Mouse (Mus musculus): ENCODE measurements around the gene H2-Q2.
"Not testable (repeated sequence)": the region's sequence is repeated elsewhere in the genome, so short reads cannot be mapped to it uniquely, and the experiment has no call there.

H2-Q2 gene

DNA sequence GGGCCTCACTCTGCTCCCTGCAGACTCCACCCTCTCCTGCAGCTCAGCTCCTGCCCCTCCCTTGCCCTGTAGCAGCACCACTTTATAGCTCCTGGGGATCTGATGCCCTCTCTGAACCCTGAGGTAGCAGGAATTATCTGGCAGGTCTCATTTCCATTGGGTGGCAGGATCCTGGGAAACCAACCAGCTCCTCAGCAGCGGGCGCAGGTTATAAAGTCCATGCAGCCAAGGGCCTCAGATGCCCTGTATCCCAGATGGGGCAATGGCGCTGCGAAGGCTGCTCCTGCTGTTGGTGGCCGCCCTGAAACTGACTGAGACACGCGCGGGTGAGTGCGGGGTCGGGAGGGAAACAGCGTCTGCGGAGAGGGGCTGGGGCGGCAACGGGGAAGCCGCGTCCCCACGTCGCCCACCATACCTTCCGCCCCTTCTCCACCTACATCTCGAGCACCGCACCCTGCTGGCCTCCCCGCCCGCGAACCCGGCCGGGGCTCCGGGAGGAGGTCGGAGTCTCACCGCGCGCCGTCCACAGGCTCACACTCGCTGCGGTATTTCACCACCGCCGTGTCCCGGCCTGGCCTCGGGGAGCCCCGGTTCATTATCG, at the start of gene H2-Q2:
TSS of gene H2-Q2 (plus strand) at position 172 of the 601 bp plus-strand sequence.
- peak; percentile 40 to 42 for DNase-seq

DNA sequence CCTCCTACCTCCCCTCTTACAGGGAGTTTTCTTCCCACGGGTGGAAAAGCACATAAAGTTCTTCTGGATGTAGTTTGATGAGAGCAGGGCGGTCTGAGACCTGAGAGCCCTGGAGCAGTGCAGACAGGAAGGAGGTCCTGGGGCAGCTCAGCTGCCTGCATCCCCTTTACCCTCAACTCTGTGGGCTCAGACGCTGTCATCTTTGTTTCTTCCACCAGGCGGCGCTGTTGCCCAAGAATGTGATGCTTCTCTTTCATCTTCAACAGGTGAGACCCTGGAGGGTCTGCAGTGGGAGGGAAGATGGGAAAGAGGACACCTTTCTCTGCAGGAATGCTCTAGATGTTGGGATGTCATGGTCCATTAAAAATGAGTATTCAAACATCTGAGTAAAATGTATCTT, 46.2 kb upstream of the H2-Q2 start:
- peak; percentile 90 to 91 for DNase-seq

DNA sequence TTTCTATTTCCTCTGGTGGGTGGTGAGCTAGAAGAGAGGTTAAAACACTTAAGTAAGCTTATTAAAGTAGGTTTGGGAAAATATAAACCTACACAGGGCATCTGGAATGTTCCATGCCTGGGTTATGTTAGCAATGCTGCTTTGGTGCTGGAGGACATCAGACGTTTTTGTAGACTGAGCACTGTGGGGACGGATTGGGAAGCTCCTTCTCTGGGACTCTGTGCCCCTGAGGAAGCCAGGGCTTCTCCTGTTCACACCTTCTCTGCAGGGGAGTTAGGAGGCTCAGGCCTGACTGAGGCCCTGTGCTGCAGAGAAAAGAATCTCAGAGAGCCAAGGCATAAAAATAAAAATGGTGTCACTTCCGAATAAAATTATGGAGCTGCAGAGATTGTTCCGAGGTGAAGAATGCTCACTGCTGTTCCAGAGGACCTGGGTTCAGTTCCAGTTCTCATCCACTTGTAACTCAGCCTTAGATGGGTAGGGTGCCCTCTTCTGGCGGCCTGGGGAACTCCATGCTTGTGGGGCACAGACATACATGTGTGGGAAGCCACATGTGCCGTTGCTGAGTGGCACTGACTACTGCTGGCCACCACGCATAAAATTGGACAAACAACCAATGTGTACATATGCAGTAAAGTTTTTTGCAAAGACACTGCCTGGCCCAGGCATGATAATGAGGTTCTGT, 41.6 kb upstream of the H2-Q2 start:
- DNase-seq = peak; percentile 68 to 71

DNA sequence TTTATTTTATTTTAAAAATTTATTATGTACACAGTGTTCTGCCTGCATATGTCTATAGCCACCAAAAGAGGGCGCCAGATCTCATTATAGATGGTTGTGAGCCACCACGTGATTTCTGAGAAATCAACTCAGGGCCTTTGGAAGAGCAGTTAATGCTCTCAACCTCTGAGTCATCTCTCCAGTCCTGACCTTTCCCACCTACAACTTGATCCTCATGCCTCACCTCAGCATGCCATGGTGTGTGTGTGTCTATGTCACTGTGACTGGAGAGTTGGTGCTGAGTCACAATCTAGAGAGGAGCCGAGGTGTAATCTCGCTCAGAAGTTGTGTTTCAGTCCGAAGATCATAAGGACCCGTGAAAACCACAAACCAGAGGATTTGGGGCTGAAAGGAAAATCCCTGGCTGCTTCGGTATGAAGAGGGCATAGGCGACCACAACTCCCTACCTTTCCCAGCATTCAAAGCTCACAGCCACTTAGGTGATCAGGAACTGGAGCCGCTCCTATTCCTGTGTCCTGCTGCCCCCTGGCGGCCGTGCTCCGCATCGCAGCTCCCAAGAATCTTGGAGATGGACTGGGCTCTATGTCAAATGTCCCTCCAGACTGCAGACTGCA, 40.3 kb upstream of the H2-Q2 start:
- DNase-seq = peak; percentile 97

DNA sequence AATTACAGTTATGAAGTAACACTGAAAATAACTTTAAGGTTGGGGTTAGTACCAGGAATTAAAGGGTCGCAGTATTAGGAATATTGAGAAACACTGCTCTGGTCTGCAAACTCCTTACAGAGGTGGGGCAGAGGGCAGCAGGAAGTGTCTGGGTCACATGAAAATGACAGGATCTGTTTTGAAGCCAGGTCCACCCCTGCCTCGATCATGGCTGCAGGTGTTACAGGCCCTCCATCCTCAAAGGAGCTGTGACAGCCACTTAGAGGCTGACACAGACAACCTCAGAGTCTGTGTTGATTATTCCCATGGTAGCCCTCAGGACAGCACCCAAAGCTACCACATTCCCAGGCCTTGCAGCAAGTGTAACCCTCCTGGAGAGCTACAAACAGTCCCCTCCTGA, 38.8 kb upstream of the H2-Q2 start:
- no peak for DNase-seq

DNA sequence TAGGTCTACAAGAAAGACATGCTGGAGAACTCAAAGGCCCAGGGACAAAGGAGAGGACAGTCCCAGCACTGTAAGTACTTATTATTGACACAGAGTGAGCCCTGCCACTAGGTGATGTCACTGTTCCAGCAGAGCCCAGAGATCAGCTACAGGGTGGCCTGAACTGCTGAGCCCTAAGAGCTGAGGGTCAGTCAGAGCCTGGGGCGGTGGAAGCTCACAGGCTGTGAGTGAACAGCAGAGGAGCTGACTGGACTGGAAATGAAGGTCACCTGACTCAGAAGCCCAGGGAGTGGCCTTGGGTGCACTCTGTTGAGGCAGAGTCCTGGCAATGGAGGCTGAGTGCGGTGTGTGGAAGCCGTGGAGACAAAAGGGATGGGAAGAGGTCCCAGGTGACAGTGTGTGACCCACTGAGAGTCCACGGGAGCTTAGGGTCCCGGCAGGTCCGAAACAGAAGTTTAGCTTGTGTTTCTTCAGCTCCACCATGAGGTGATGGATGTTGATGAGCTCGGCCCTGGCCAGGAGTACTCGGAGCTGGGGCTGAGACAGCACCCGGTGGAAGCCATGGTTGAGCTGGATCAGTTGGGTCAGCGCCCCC, 38.2 kb upstream of the H2-Q2 start:
- no peak for DNase-seq

DNA sequence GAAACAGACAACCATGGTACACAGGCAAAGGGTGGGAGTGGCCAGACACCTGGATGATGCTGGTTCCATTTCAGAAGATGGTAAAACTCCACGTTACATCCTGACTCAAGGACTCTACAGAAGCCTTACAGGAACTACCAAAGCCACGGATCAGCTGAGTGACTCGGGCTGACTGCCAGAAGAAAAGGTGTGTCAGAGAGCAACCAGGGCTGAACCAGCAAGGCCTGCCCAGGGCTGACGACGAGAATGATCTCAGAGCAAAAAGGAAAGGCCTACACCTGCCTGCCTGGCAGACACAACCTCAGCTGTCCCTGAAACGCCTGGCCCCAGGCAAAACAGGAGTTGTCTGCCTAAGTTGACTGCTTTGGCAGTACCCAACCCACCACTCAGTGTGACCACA, 37.6 kb upstream of the H2-Q2 start:
- DNase-seq = no peak

DNA sequence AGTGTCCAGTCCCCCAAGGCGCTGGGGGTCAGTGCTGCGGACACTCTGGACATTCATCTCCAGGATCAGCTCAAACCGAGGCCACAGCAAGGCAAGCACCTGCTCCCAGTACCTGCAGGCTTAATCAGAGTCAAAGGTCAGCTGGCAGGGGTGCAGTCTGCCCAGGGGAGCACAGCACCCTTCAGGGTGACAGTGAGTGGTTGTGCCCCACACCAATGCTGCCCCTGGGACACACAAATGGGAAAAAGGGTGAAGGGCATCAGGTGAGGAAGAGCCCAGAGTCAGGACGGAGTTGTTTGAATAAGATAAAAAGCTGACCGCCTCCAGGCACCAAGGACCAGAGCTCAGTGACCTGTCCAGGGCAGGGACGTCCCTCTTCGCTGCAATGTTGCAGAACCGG, 37.1 kb upstream of the H2-Q2 start:
- DNase-seq = not testable (repeated sequence)

DNA sequence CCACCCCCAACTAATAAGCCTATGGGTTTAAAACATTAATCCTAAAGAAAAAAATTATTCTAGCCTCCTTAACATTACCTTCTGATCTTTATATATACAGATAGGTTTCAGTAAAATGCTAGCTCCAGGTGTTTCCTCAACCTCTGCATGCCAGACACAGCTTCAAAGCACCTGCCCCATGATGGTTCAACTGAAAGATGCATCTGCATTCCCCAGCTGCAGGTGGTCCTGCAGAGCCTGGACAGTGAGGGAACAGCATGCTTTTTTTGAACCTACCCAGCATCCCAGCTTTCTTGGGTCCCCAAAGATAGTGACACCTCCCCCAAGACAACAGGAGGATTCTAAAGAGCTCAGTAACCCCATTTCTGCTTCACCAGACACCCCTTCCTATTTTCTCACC, 23.4 kb upstream of the H2-Q2 start:
- DNase-seq = no peak

DNA sequence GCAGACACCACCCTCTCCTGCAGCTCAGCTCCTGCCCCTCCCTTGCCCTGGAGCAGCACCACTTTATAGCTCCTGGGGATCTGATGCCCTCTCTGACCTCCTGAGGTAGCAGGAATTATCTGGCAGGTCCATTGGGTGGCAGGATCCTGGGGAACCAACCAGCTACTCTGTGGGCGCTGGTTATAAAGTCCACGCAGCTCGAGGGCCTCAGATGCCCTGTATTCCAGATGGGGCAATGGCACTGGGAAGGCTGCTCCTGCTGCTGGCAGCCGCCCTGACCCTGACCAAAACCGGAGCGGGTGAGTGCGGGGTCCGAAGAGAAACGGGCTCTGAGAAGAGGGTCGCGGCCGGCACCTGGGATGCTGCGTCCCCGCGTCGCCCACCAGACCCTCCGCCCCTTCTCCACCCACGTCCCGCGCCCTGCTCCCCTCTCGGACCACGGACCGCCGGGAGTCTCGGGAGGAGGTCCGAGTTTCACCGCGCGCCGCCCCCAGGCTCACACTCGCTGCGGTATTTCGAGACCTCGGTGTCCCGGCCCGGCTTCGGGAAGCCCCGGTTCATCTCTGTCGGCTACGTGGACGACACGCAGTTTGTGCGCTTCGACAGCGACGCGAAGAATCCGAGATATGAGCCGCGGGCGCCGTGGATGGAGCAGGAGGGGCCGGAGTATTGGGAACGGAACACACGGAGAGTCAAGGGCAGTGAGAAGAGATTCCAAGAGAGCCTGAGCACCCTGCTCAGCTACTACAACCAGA, 21.5 kb upstream of the H2-Q2 start, which contains the start of gene H2-Q1:
TSS of gene H2-Q1 (plus strand) at position 79 of the 755 bp plus-strand sequence.
- DNase-seq = no peak

DNA sequence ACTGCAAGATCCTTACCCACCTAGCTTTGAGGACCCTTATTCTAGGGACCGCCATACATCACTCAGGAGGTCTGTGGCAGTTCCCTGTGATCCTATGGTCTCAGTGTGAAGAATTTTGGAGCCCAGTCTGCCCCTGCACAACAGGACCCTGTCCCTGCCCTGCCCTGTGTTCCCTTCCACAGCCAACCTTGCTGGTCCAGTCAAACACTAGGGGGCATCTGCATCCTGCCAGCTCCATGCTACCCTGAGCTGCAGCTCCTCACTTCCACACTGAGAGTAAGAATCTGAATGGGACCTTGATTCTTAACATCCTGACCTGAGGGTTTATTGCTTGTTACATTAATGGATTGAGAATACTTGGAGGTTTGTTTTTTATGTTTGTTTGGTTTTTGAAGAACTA, 16.9 kb upstream of the H2-Q2 start:
- not testable (repeated sequence) for DNase-seq

DNA sequence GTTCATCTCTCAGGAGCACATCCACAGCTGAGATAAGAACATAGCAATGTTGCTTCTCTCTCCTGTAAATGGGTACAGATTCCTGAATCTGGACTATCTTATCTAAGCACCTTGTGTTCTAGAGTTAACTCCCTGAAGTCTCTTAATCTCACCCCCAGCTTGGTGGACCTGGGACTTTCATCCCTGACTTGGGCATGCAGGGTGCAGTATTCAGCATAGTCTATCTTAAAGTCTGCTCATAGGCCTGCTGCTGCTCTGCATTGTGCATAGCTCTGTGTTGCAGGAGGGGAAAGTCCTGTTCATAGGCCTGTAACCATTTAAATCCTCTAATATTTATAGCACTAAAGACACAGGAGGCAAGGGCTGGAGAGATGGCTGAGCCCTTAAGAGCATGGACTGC, 16.0 kb upstream of the H2-Q2 start:
- DNase-seq = not testable (repeated sequence)

DNA sequence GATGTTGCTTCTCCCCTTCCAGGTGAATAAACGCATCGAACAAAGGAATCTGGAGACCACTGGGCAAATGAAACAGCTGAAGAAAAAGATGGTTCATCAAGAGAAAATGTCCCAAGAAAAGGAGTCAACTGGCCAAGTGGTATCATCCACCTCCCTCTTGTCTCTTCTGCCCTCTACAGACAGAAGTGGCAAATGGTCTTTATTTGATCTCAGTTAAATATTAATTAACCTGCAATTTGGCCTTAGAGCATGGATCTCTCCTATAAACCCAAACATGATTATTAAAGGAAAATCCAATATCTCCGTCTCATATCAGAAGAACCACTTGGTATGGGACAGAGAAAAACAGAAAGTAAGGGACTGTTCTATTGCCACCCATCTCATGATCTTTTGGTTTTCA, 12.3 kb upstream of the H2-Q2 start:
- DNase-seq = not testable (repeated sequence)

DNA sequence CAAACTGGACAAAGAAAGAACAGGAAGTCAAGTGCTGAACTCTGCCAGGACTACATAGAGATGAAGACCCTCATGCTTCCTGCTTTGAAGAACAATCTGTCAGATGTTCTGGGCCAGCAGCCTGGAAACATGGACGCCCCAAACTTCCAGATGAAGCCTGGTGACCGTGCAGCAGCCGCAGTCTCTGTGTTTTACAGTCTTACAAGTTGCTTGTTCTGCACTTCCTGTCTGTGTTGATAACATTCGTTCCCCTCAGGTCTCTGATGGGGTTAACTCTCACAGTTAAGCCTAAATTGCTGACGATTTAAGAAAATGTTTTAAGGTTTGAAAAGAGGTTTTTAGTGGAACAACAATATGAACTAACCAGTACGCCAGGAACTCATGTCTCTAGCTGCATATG, 10.5 kb upstream of the H2-Q2 start:
- DNase-seq = not testable (repeated sequence)

DNA sequence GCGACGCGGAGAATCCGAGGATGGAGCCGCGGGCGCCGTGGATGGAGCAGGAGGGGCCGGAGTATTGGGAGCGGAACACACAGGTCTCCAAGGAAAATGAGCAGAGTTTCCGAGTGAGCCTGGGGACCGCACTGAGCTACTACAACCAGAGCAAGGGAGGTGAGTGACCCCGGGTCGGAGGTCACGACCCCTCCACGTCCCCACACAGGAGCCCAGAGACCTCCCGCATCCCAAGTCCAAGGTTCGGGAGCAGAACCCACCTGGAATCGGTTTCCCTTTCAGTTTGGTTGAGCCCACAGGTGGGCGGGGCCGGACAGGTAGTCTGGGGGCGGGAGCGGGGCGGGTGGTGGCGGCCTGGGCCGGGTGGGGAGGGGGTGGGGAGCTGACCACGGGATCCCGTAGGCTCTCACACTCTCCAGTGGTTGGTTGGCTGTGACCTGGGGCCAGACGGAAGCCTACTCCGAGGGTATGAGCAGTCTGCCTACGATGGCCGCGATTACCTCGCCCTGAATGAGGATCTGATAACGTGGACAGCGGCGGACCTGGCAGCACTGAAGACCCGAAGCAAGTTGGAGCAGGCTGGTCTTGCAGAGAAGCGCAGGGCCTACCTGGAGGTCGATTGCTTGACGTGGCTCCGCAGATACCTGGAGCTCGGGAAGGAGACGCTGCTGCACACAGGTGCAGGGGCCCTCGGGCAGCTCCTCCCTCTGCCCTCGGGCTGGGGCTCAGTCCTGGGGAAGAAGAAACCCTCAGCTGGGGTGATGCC, 852 bp downstream of the H2-Q2 start:
- DNase-seq = peak; percentile 33 to 40

DNA sequence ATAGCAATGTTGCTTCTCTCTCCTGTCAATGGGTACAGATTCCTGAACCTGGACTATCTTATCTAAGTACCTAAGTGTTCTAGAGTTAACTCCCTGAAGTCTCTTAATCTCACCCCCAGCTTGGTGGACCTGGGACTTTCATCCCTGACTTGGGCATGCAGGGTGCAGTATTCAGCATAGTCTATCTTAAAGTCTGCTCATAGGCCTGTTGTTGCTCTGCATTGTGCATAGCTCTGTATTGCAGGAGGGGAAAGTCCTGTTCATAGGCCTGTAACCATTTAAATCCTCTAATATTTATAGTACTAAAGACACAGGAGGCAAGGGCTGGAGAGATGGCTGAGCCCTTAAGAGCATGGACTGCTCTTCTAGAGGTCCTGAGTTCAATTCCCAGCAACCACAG, 5.6 kb downstream of the H2-Q2 start:
- not testable (repeated sequence) for DNase-seq

DNA sequence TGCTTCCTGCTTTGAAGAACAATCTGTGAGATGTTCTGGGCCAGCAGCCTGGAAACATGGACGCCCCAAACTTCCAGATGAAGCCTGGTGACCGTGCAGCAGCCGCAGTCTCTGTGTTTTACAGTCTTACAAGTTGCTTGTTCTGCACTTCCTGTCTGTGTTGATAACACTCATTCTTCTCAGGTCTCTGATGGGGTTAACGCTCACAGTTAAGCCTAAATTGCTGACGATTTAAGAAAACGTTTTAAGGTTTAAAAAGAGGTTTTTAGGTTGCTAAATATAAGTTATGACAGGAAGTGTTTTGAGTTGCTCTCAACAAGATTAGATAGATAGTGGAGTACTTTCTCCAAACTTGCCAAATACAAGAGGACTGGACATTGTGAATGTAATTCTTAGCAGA, 11.2 kb downstream of the H2-Q2 start:
- not testable (repeated sequence) for DNase-seq

DNA sequence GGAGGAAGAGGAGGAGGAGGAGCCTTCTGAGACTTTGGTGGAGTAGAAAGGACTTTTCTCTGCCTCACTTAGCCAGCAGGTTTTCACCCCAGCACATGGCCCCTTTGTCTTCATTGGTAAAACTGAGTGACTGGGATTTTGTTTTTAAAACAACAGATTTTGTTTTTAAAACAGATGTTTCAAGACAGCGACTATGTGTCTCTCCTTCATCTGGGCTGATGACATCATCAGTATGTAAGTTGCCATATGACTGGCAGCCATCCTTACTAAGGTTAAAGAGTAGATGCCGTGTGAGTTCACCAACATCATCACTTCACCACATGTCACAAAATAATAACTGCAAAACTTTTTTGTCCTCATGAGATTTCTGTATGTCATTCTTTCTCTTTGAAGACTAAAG, 12.0 kb downstream of the H2-Q2 start:
- DNase-seq = no peak

DNA sequence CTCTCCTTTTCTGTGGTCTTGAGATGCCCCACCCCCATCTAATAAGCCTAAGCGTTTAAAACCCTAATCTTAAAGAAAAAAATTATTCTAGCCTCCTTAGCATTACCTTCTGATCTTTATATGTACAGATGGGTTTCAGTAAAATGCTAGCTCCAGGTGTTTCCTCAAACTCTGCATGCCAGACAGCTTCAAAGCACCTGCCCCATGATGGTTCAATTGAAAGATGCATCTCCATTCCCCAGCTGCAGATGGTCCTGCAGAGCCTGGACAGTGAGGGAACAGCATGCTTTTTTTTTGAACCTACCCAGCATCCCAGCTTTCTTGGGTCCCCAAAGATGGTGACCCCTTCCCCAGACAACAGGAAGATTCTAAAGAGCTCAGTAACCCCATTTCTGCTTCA, 15.0 kb downstream of the H2-Q2 start:
- no peak for DNase-seq

DNA sequence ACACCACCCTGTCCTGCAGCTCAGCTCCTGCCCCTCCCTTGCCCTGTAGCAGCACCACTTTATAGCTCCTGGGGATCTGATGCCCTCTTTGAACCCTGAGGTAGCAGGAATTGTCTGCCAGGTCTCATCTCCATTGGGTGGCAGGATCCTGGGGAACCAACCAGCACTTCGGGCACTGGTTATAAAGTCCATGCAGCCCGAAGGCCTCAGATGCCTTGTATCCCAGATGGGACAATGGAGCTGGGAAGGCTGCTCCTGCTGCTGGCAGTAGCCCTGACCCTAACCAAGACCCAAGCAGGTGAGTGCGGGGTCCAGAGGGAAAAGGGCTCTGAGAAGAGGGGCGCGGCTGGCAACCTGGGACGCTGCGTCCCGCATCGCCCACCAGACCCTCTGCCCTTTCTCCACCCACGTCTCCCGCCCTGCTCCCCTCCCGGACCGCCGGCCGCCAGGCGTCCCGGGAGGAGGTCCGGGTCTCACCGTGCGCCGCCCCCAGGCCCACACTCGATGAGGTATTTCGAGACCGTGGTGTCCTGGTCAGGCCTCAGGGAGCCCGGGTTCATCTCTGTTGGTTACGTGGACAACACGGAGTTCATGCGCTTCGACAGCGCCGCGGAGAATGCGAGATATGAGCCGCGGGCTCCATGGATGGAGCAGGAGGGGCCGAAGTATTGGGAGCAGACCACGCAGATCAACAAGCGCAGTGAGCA, 16.9 kb downstream of the H2-Q2 start:
- DNase-seq = no peak

DNA sequence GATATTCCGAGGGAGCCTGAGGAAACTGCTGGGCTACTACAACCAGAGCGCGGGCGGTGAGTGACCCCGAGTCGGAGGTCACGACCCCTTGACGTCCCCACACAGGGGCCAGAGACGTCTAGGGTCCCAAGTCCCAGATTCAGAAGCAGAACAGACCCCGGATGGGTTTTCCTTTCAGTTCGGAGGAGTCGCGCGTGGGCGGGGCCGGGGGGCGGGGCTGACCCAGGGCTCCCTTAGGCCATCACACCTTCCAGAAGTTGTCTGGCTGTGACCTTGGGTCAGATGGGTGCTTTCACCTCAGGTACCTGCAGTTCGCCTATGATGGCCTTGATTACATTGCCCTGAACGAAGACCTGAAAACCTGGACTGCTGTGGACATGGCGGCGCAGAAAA, 17.4 kb downstream of the H2-Q2 start:
- DNase-seq = no peak

DNA sequence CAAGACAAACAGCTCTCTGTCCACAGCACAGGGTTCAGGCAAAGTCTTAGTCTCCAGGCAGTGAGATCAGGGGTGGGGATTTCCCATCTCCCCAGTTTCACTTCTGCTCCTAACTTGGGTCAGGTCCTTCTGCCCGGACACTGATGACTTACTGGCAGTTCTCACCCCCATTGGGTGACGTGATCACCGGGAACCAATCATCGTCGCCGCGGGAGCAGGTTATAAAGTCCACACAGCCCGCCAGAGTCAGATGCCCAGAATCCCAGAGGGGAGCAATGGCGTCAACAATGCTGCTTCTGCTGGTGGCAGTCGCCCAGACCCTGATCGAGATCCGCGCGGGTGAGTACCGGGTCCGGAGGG, 37.3 kb downstream of the H2-Q2 start, which contains the start of gene H2-Q4:
TSS of gene H2-Q4 (plus strand) at position 249 of the 360 bp plus-strand sequence.
- peak; percentile 97 to 99 for DNase-seq
